10 mouse cellular contexts compared by ENCODE assay signal in the genomic region with DNA sequence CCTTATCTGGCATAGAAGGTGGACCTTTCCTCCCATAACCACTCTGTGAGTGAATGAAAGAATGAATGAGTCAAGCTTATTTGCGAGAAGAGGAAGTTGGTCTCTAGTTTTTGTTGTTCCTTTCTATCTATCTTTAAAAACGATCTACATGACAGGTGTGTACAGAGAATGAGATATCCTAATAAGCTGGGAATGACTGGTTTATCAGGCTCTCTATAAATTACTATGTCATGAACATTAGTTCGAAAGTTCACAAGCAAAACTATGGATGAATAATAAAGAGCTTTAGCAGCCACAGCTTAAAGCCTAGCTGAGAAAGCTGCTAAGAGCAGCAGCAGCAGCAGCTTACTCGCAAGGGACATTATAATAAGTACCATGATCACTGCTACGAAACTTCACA.
"Had no signal": no experiment of that assay in that cellular context is flagged by ENCODE, and none has a peak within 500 bp of the region (broad histone marks: within the 10 kb centered on the region; RNA-seq: fewer than 3 reads in every experiment).

No protein-coding gene starts in this region.

- H3K9ac ChIP-seq: limb, embryonic 13.5 days; liver, embryonic 14.5 days; neural tube, embryonic 12.5 days had no signal

- H3K4me3 ChIP-seq: limb, embryonic 13.5 days; midbrain, embryonic 10.5 days; myocyte; neural tube, embryonic 12.5 days had no signal

- H3K27me3 ChIP-seq: limb, embryonic 13.5 days; neural tube, embryonic 12.5 days had no signal

- H3K4me1 ChIP-seq: limb, embryonic 13.5 days; neural tube, embryonic 12.5 days had no signal

- H3K27ac ChIP-seq: limb, embryonic 13.5 days; liver, embryonic 14.5 days; midbrain, embryonic 10.5 days; neural tube, embryonic 12.5 days had no signal

- H3K9me3 ChIP-seq: limb, embryonic 13.5 days; midbrain, embryonic 10.5 days; neural tube, embryonic 12.5 days had no signal

- H3K36me3 ChIP-seq: limb, embryonic 13.5 days; midbrain, embryonic 10.5 days; neural tube, embryonic 12.5 days had no signal

- H3K4me2 ChIP-seq: limb, embryonic 13.5 days; neural tube, embryonic 12.5 days had no signal

- DNase-seq: kidney, postnatal 14 days; left cerebral cortex, postnatal 4 days; lung, adult 18-20 months; midbrain, embryonic 14.5 days; thymus, postnatal 36 days had no signal
